Mouse (Mus musculus) liver, adult 2 months (tissue): ENCODE results near the gene Prss44.

Source experiments
- CTCF ChIP-seq: fragments of 200-500 bp; IDR thresholded peaks from 2 replicates; pipeline ENCODE4 v1.5.1; 2011; ENCODE audit warnings: low read depth, low read length, control low read depth
- POLR2A ChIP-seq: fragments of 200-500 bp; IDR thresholded peaks from 2 replicates; pipeline ENCODE4 v1.6.1; 2011; ENCODE audit warnings: low read length, control low read depth; ENCODE audit not compliant: insufficient read depth; ENCODE audit errors: extremely low read depth

DNA sequence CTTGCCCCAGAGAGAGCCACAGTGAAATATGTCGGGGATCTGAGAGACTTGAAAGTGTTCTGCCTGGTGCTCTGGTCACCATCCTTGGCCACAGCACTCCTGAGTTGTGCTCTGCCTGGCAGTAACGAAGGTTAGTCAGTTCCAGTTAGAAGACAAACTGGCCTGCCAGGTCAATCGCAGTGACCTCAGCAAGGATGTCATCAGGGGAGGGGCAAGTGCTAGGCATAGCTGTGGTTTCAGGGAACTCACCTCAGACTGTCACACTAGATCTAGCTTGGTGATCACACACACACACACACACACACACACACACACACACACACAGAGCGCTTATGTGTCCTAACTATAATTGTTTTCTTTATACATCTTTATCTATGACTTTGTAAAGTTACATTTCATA, 10.5 kb upstream of the Prss44 start:
- TF ChIP-seq POLR2A (no peak), CTCF (no peak)
